Mouse (Mus musculus) kidney, embryonic 14.5 days (tissue): ENCODE results near the gene Spice1. TPM values are rescaled to one million over a fixed set of nuclear protein-coding genes. Genes with fewer than 3 reads are reported as not detected.

ENCODE experiments used
- ATAC-seq: fragments of 200-750 bp; cut with Nextera tagmentation; 2 replicates; pipeline ENCODE4 v1.8.0; 2017; ENCODE audit warnings: moderate number of reproducible peaks, mild to moderate bottlenecking, moderate TSS enrichment, moderate library complexity; ENCODE audit not compliant: low FRiP score, low TSS enrichment
- H3K27ac ChIP-seq: fragments of 300-500 bp; sonication (generic); 2 replicates; pipeline ENCODE4 v1.5.1; 2014; ENCODE audit warnings: low read depth, mild to moderate bottlenecking, low read length, moderate library complexity, mixed read lengths
- H3K27me3 ChIP-seq: fragments of 300-500 bp; sonication (generic); 2 replicates; pipeline ENCODE4 v1.6.1; 2014; ENCODE audit warnings: mild to moderate bottlenecking, low read length; ENCODE audit not compliant: control insufficient read depth, insufficient read depth
- H3K36me3 ChIP-seq: fragments of 300-500 bp; sonication (generic); 2 replicates; pipeline ENCODE4 v1.6.1; 2014; ENCODE audit warnings: low read length, mixed read lengths; ENCODE audit not compliant: control insufficient read depth, insufficient read depth
- H3K4me1 ChIP-seq: fragments of 300-500 bp; sonication (generic); 2 replicates; pipeline ENCODE4 v1.6.1; 2014; ENCODE audit warnings: low read length, mixed read lengths; ENCODE audit not compliant: control insufficient read depth, insufficient read depth
- H3K4me2 ChIP-seq: fragments of 300-500 bp; sonication (generic); replicated peaks from 2 replicates; pipeline ENCODE4 v1.6.1; 2014; ENCODE audit warnings: low read depth, mild to moderate bottlenecking, low read length
- H3K4me3 ChIP-seq: fragments of 300-500 bp; sonication (generic); 2 replicates; pipeline ENCODE4 v1.5.1; 2014; ENCODE audit warnings: mild to moderate bottlenecking, low read length
- H3K9ac ChIP-seq: fragments of 300-500 bp; sonication (generic); 2 replicates; pipeline ENCODE4 v1.6.1; 2014; ENCODE audit warnings: low read depth, mild to moderate bottlenecking, low read length, moderate library complexity
- H3K9me3 ChIP-seq: fragments of 300-500 bp; sonication (generic); 2 replicates; pipeline ENCODE4 v1.6.1; 2016; ENCODE audit warnings: low read length; ENCODE audit not compliant: control insufficient read depth
- WGBS: fragments of 180-500 bp; shearing (Covaris S2); extraction: QIAGEN DNeasy Blood & Tissue Kit; methylation state at CpG from one replicate; pipeline ENCODE4 v1.1.7; 2014; 5-methylcytosine and 5-hydroxymethylcytosine counted together
- polyA plus RNA-seq: library from polyadenylated mRNA; unstranded; fragments of >200 nt; fragmentation: Nextera tagmentation; extraction: Ambion mirVana; gene quantifications from 2 replicates; pipeline ENCODE4 v1.2.1, GENCODE M21; 2014

Spice1 gene
- polyA plus RNA-seq: 18.3 and 34.2 TPM in 2 replicates

DNA sequence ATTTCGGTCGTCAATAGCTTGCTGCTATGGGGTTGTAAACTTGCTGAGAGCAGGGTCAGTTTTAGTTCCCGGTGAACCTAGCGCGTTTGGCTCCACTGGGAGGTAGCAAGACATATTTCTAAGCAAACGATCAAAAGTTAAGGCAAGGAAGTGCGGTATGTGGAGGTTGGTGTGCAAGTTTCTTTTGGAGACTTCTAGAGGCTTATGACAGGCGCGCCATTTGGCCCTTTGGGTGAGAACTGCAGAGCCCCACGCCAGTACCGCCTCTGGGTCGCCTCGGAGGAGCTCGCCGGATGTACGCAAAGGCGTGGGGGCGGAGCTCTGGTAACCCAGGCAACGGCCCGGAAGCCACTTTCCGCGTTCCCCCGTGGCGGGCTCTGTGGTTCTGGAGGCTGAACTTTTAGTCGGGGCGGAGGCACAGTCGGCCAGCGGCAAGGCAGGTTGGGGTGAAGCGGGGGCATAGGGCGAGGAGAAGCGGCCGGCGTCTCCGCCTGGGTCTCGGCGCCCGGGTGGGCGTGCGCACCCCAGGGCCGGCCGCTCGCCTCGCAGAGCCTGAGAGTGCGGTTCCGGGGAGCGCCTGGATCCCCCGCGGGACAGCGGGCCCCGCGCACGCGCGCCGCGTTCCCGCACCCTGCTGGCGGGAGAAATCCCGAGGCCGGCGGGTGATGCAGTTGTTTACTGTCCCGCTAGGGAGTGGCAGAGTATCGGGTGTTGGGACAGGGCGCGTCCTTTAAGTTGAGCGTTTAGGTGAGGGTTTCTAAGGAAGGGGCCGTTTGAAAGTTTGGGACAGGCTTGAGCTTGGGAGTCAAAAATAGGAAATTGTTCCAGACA, at the start of gene Spice1:
Gene Spice1 (plus strand): TSS at position 51 of the 831 bp plus-strand sequence.
- no peaks in the 10 kb centered on the region for H3K9me3 ChIP-seq
- ATAC-seq: peak; percentile 98
- H3K27ac ChIP-seq: peak within 1 kb of the TSS; percentile 95
- under 1% methylated on average over 63 of the region's 67 CpGs for WGBS
- peak within 1 kb of the TSS; percentile 82 for H3K4me2 ChIP-seq
- H3K9ac ChIP-seq: peak within 1 kb of the TSS; percentile 83
- 0 out of 2 replicates have a peak, but pooled peaks cover 6% of the 10 kb centered on the region for H3K4me1 ChIP-seq
- no peaks in the 10 kb centered on the region for H3K36me3 ChIP-seq
- H3K4me3 ChIP-seq: peak within 1 kb of the TSS; percentile 88
- H3K27me3 ChIP-seq: no peaks in the 10 kb centered on the region

GRCm38 (mm10) chr16:44299438-44300093, 47.4 kb upstream of the Spice1 start:
- Histone ChIP-seq H3K4me3 (no peak overlapping the region), H3K36me3 (no peaks in the 10 kb centered on the region), H3K27ac (no peak overlapping the region), H3K9ac (no peak overlapping the region), H3K4me2 (no peak overlapping the region), H3K9me3 (no peaks in the 10 kb centered on the region), H3K27me3 (no peaks in the 10 kb centered on the region), H3K4me1 (no peaks in the 10 kb centered on the region)
- 84% methylated on average over 20 of the region's 20 CpGs for WGBS
- no peak for ATAC-seq

DNA sequence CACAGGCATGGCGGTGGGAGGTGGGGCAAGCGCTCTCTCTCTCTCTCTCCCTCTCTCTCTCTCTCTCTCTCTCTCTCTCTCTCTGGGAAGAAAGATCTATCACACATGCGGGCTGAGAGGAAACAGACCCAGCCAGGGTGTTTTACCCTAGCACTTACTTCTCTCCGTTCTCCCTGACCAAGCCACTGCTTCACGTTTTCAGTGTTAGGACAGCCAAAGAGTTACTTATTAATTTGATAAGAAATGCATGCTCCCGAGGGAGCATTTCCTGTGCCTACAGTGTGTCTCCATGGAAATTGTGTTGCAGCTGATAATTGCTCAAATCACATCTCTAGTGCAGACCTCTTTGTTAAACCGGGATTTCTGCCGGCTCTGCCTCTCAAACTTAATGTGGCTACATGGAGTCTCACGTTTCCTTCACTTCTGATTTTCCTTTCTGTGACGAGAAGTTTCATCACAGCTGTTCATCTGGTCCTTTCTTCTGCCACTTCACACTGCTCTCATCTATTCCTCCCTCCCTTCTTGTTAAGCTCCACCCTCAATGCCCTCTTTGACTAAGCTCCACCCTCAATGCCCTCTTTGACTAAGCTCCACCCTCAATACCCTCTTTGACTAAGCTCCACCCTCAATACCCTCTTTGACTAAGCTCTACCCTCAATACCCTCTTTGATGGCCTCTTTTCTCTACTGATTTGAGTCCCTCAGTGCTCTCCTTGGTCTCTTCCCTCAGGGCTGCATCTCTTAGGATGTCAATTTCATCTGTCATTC, 44.6 kb upstream of the Spice1 start:
- H3K27ac ChIP-seq: no peak overlapping the region
- 62% methylated on average over 10 of the region's 10 CpGs for WGBS
- ATAC-seq: no peak
- no peaks in the 10 kb centered on the region for H3K36me3 ChIP-seq
- no peak overlapping the region for H3K4me3 ChIP-seq
- H3K4me2 ChIP-seq: no peak overlapping the region
- 0 out of 2 replicates have a peak, but pooled peaks cover 2% of the 10 kb centered on the region for H3K4me1 ChIP-seq
- H3K9me3 ChIP-seq: no peaks in the 10 kb centered on the region
- no peaks in the 10 kb centered on the region for H3K27me3 ChIP-seq
- H3K9ac ChIP-seq: no peak overlapping the region

GRCm38 (mm10) chr16:44303822-44304221, 43.1 kb upstream of the Spice1 start:
- Histone ChIP-seq H3K4me1 (0 out of 2 replicates have a peak, but pooled peaks cover 2% of the 10 kb centered on the region), H3K27ac (no peak overlapping the region), H3K4me2 (no peak overlapping the region), H3K27me3 (no peaks in the 10 kb centered on the region), H3K36me3 (no peaks in the 10 kb centered on the region), H3K9me3 (no peaks in the 10 kb centered on the region), H3K4me3 (no peak overlapping the region), H3K9ac (no peak overlapping the region)
- ATAC-seq: no peak
- WGBS: 73% methylated on average over 2 of the region's 2 CpGs

DNA sequence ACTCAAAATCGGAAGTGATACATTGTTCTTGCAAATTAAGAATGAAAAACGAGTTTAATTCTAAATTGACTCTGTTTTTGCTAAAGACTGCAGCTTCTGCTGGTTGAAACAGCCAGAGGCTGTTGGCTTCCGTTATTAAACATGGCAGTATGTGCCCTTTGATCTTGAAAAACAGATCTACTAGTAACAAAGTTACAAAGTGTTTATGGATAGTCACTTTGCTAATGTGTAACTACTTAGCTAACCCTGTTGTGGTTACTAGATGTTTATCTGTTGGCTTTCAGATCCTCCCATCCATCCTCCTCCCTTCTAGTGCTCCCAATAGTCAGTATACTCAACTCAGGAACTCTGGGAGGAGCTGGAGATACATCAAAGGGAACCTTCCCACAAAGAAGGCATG, 41.3 kb upstream of the Spice1 start:
- 0 out of 2 replicates have a peak, but pooled peaks cover 2% of the 10 kb centered on the region for H3K4me1 ChIP-seq
- H3K4me3 ChIP-seq: no peak overlapping the region
- no peaks in the 10 kb centered on the region for H3K36me3 ChIP-seq
- H3K4me2 ChIP-seq: no peak overlapping the region
- H3K9me3 ChIP-seq: no peaks in the 10 kb centered on the region
- H3K9ac ChIP-seq: no peak overlapping the region
- H3K27ac ChIP-seq: no peak overlapping the region
- 52% methylated on average over 3 of the region's 3 CpGs for WGBS
- no peak for ATAC-seq
- H3K27me3 ChIP-seq: no peaks in the 10 kb centered on the region

- Histone ChIP-seq H3K36me3 (no peaks in the 10 kb centered on the region), H3K27me3 (no peaks in the 10 kb centered on the region), H3K27ac (no peak overlapping the region), H3K4me2 (no peak overlapping the region), H3K4me1 (no peaks in the 10 kb centered on the region), H3K4me3 (no peak overlapping the region), H3K9me3 (no peaks in the 10 kb centered on the region), H3K9ac (no peak overlapping the region)
- ATAC-seq: no peak
- 63% methylated on average over 4 of the region's 4 CpGs for WGBS
These were observed 33.5 kb upstream of the Spice1 start for GRCm38 (mm10) chr16:44313422-44313821.

DNA sequence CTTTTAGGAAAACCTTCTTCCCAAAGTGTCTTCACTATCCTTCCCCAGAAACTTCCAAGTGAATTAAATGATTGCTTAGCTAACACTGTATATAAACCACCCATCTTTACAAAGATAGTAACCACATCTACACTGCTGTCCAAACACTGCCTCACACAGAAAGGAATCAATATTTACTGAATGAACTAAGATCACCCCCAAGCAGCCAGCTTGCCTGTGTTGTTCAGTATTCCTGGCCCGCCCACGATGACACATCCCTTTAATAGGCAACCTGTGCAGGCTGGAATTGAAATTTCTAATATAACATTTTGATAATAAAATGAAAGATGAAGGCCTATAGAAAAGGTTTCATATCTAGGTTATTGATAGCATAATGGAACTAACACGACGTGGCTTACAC, 30.6 kb upstream of the Spice1 start:
- Histone ChIP-seq H3K4me1 (no peaks in the 10 kb centered on the region), H3K9ac (no peak overlapping the region), H3K4me3 (no peak overlapping the region), H3K27ac (no peak overlapping the region), H3K36me3 (no peaks in the 10 kb centered on the region), H3K27me3 (no peaks in the 10 kb centered on the region), H3K9me3 (no peaks in the 10 kb centered on the region), H3K4me2 (no peak overlapping the region)
- 90% methylated on average over 4 of the region's 4 CpGs for WGBS
- ATAC-seq: no peak

DNA sequence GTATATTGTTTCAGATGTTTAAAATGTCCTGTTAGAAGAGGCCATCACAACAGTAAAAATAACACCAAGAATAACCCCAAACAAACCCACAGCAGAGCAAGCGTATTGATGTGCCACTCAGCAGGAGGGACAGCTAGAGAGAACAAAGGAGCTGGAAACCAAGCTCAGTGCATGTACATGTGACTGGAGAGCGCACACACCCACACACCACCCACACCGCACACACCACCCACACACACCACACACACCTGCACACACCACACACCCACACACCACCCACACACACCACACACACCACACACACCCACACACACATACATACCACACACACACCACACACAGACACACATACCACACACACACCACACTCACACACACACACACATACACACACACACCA, 26.7 kb upstream of the Spice1 start:
- no peaks in the 10 kb centered on the region for H3K4me1 ChIP-seq
- no peaks in the 10 kb centered on the region for H3K36me3 ChIP-seq
- no peaks in the 10 kb centered on the region for H3K27me3 ChIP-seq
- 83% methylated on average over 3 of the region's 3 CpGs for WGBS
- no peak overlapping the region for H3K9ac ChIP-seq
- no peak overlapping the region for H3K27ac ChIP-seq
- no peak overlapping the region for H3K4me3 ChIP-seq
- no peak overlapping the region for H3K4me2 ChIP-seq
- no peak for ATAC-seq
- no peaks in the 10 kb centered on the region for H3K9me3 ChIP-seq
